Mouse (Mus musculus) myocyte (in vitro differentiated cells): ENCODE data around the gene Rptor. TPM values are rescaled to one million over a fixed set of nuclear protein-coding genes. Genes with fewer than 3 reads are reported as not detected.

Source experiments
- H3K27me3 ChIP-seq: one replicate; pipeline ENCODE4 v1.6.1; 2011; ENCODE audit not compliant: control insufficient read depth, insufficient read depth, insufficient read length
- H3K36me3 ChIP-seq: one replicate; pipeline ENCODE4 v1.6.1; 2011; ENCODE audit not compliant: control insufficient read depth, insufficient read depth
- H3K4me2 ChIP-seq: one replicate; pipeline ENCODE4 v1.6.1; 2011; ENCODE audit warnings: low read depth, control low read depth
- H3K4me3 ChIP-seq: one replicate; pipeline ENCODE4 v1.5.1; 2011; ENCODE audit warnings: mild to moderate bottlenecking, control low read depth, moderate library complexity
- H3K79me2 ChIP-seq: one replicate; pipeline ENCODE4 v1.6.1; 2011; ENCODE audit not compliant: control insufficient read depth, insufficient read depth
- H3ac ChIP-seq: one replicate; pipeline ENCODE4 v1.6.1; 2011; ENCODE audit not compliant: control insufficient read depth, insufficient read length
- CEBPB ChIP-seq: IDR thresholded peaks from 2 replicates; pipeline ENCODE4 v1.6.1; 2011; ENCODE audit warnings: mild to moderate bottlenecking, moderate library complexity; ENCODE audit not compliant: poor library complexity, insufficient read depth, severe bottlenecking
- E2F4 ChIP-seq: IDR thresholded peaks from one replicate; pipeline ENCODE4 v1.6.1; 2011; ENCODE audit warnings: mild to moderate bottlenecking, control low read depth, moderate library complexity; ENCODE audit not compliant: insufficient read depth
- MAX ChIP-seq: IDR thresholded peaks from one replicate; pipeline ENCODE4 v1.6.1; 2011; ENCODE audit warnings: low read depth, mild to moderate bottlenecking, control low read depth
- MYOD1 ChIP-seq, 3 experiments: IDR thresholded peaks; one replicate each; pipeline ENCODE4 v1.6.1; 2011; ENCODE audit warnings: control low read depth in 2 of 3, low read depth in 2 of 3, mild to moderate bottlenecking in 2 of 3, moderate library complexity in 1 of 3; ENCODE audit not compliant: insufficient read length in 2 of 3, control insufficient read depth in 1 of 3
- MYOG ChIP-seq, 3 experiments: IDR thresholded peaks; one replicate each; pipeline ENCODE4 v1.6.1; 2011; ENCODE audit warnings: control low read depth in 2 of 3, low read depth in 2 of 3, mild to moderate bottlenecking in 2 of 3; ENCODE audit not compliant: insufficient read length in 2 of 3, control insufficient read depth in 1 of 3, insufficient read depth in 1 of 3
- POLR2A ChIP-seq: IDR thresholded peaks from one replicate; pipeline ENCODE4 v1.6.1; 2011; ENCODE audit warnings: low read depth, mild to moderate bottlenecking, control low read depth, moderate library complexity; ENCODE audit not compliant: insufficient read length
- POLR2AphosphoS2 ChIP-seq: IDR thresholded peaks from one replicate; pipeline ENCODE4 v1.6.1; 2011; ENCODE audit warnings: low read depth, control low read depth; ENCODE audit not compliant: insufficient read length
- REST ChIP-seq: IDR thresholded peaks from one replicate; pipeline ENCODE4 v1.6.1; 2011; ENCODE audit warnings: mild to moderate bottlenecking, control low read depth, moderate library complexity; ENCODE audit not compliant: insufficient read depth, insufficient read length
- SRF ChIP-seq: IDR thresholded peaks from one replicate; pipeline ENCODE4 v1.6.1; 2011; ENCODE audit warnings: low read depth; ENCODE audit not compliant: control insufficient read depth, insufficient read length
- TCF12 ChIP-seq: IDR thresholded peaks from one replicate; pipeline ENCODE4 v1.6.1; 2011; ENCODE audit warnings: mild to moderate bottlenecking, control low read depth; ENCODE audit not compliant: poor library complexity, insufficient read depth, severe bottlenecking
- TCF3 ChIP-seq: IDR thresholded peaks from one replicate; pipeline ENCODE4 v1.6.1; 2011; ENCODE audit warnings: low read depth, control low read depth; ENCODE audit not compliant: insufficient read length
- USF1 ChIP-seq: IDR thresholded peaks from one replicate; pipeline ENCODE4 v1.6.1; 2011; ENCODE audit warnings: low read depth, mild to moderate bottlenecking, control low read depth, moderate library complexity
- polyA plus RNA-seq: library from polyadenylated mRNA; unstranded; fragments of >200 nt; fragmentation: generic; extraction: Trizol; gene quantifications from one replicate; pipeline ENCODE4 v1.2.1, GENCODE M21; 2012; ENCODE audit warnings: missing spikeins

The Rptor gene
- polyA plus RNA-seq, 1 experiment, result 59.5 TPM

- H3K4me2 ChIP-seq, result no peak overlapping the region
Observed at GRCm38 (mm10) chr11:119641831-119642381, 39.2 kb downstream of the Rptor start.

DNA sequence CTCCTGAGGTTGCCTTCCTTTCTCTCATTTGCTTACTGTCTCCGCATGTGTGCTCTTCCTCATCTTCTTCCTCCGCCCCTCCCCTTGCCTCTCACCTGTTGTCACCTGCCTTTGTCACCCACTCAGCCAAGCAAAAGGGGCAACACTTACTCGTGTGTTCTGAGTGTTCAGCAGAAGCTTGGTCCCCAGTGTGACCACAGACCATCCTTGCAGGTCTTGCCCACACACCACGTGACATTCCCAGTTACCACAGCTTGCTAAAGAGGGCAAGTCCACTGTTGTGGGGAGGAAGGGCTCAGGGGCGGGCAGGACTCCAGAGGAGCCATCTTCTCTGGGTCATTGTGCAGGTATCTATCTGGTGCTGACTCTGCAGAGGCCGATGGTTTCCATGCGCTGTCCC is 40.6 kb downstream of the Rptor start:
- TF ChIP-seq MYOG (IDR thresholded peaks at IDR 0.05; ENCODE audit: control insufficient read depth in 1 of 3, insufficient read depth in 1 of 3, insufficient read length in 2 of 3, low read depth in 2 of 3) (peak in 1 of 3 experiments; percentile 68), REST (no peak), SRF (no peak), MYOD1 (IDR thresholded peaks at IDR 0.05; ENCODE audit: control insufficient read depth in 1 of 3, insufficient read length in 2 of 3, low read depth in 2 of 3) (peak in 1 of 3 experiments; percentile 60), CEBPB (no peak)
- Histone ChIP-seq H3K4me2 (no peak overlapping the region), H3K27me3 (no peaks in the 10 kb centered on the region), H3K36me3 (no peaks in the 10 kb centered on the region), H3K79me2 (peaks cover 97% of the 10 kb centered on the region), H3ac (no peak overlapping the region), H3K4me3 (no peak overlapping the region)

More at GRCm38 (mm10) chr11:119641831-119642381, 39.2 kb downstream of the Rptor start:
- Histone ChIP-seq H3K27me3 (no peaks in the 10 kb centered on the region), H3ac (no peak overlapping the region), H3K4me3 (no peak overlapping the region), H3K36me3 (no peaks in the 10 kb centered on the region), H3K79me2 (peaks cover 98% of the 10 kb centered on the region)
- TF ChIP-seq MYOD1 (IDR thresholded peaks at IDR 0.05; ENCODE audit: control insufficient read depth in 1 of 3, insufficient read length in 2 of 3, low read depth in 2 of 3) (no peak), CEBPB (no peak), REST (no peak), TCF12 (no peak), POLR2AphosphoS2 (no peak), MAX (no peak), USF1 (no peak), TCF3 (no peak), POLR2A (no peak), MYOG (IDR thresholded peaks at IDR 0.05; ENCODE audit: control insufficient read depth in 1 of 3, insufficient read depth in 1 of 3, insufficient read length in 2 of 3, low read depth in 2 of 3) (no peak), E2F4 (no peak), SRF (no peak)

DNA sequence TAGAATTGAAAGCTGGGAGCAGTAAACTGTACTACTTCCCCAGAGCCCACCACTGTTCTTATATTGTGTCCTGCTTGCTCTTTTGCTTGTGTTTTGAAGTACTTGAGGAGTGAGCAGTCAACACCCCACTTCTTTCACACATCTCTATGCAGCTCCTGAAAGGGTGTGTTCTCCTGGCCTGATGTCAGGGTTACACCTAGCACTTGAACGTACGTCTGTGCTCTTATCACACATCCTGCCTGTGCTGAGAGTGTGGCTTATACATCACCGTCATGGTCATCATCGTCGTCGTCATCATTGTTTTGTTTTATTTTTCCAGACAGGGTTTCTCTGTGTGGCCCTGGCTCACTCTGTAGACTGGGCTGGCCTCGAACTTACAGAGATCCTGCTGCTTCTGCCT is 41.4 kb downstream of the Rptor start:
- no peak for TF ChIP-seq SRF
- TF ChIP-seq MAX, result no peak
- TF ChIP-seq USF1, result no peak
- no peak for TF ChIP-seq CEBPB
- no peak for TF ChIP-seq REST
- no peak for TF ChIP-seq TCF3
- TF ChIP-seq POLR2AphosphoS2, result no peak
- no peak for TF ChIP-seq MYOG (IDR thresholded peaks at IDR 0.05; ENCODE audit: control insufficient read depth in 1 of 3, insufficient read depth in 1 of 3, insufficient read length in 2 of 3, low read depth in 2 of 3)
- TF ChIP-seq POLR2A, result no peak
- no peak for TF ChIP-seq TCF12
- no peak for TF ChIP-seq E2F4
- TF ChIP-seq MYOD1 (IDR thresholded peaks at IDR 0.05; ENCODE audit: control insufficient read depth in 1 of 3, insufficient read length in 2 of 3, low read depth in 2 of 3), result no peak
- Histone ChIP-seq H3K79me2 (peaks cover 97% of the 10 kb centered on the region), H3K36me3 (no peaks in the 10 kb centered on the region), H3ac (no peak overlapping the region), H3K27me3 (no peaks in the 10 kb centered on the region), H3K4me2 (no peak overlapping the region), H3K4me3 (no peak overlapping the region)

DNA sequence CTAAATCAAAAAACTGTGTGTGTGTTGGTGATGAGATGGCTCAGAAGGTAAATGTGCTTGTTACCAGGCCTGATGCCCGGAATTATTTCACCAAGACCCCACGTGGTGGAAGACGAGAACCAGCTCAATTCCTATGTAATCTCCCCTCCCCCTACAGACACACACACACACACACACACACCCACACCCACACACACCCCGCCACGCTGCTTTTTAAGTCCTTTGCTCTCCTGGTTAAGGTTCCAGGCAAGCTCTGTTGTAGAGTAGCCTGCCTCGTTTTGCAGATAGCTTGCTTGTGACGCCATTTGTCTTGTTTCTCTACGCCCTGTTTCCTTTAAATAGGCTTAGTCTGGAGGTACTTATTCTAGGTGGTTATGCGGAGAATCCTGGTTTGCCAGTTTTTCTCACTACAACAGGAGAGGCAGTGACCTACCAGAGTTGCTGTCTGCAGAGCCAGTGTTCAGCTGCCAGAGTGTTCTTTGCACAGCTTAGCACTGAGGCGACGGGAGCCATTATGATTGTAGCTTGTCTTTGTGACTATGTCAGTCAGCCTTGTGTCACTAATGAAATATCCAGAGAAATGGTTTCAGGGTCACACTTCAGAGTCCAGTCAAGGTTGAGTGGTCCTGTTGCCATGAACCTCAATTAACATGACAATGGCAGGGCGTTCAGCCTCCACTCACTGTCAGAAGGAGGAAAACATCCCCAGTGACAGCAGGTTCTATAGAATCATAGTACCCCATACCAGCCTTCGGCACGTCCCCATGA is 42.1 kb downstream of the Rptor start:
- Histone ChIP-seq H3K4me3 (no peak overlapping the region), H3K79me2 (peaks cover 97% of the 10 kb centered on the region), H3K4me2 (no peak overlapping the region), H3K27me3 (no peaks in the 10 kb centered on the region), H3ac (no peak overlapping the region), H3K36me3 (no peaks in the 10 kb centered on the region)
- TF ChIP-seq POLR2AphosphoS2 (no peak), POLR2A (no peak), TCF12 (no peak), MYOD1 (IDR thresholded peaks at IDR 0.05; ENCODE audit: control insufficient read depth in 1 of 3, insufficient read length in 2 of 3, low read depth in 2 of 3) (no peak), TCF3 (no peak), REST (no peak)

DNA sequence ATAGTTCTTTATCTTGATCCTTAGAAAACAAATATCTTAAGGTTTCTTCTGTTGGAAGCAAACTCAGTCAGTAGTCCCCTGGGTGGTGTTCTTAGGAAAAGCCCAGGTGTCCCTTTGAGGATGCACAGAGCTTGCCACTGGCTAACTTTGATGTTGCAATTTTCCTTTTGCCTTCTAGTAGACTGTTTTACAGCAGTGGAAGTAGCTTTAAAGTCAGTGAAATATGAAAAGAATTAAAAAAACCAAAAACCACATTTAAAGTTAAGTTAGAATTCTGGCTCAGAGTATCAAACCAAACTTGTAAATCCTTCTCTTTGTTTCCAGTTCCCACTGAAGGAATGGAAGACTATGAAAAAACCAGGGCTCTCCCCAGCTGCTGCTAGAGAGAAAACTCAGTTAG is 47.8 kb downstream of the Rptor start:
- H3K4me2 ChIP-seq, result no peak overlapping the region
- H3ac ChIP-seq, result no peak overlapping the region
- TF ChIP-seq MAX (no peak), POLR2A (no peak), CEBPB (peak; percentile 65; the same call in 1 of the 2 replicates)
- peaks cover 91% of the 10 kb centered on the region for H3K79me2 ChIP-seq
- no peak overlapping the region for H3K4me3 ChIP-seq
- H3K27me3 ChIP-seq, result no peaks in the 10 kb centered on the region
- no peaks in the 10 kb centered on the region for H3K36me3 ChIP-seq
